Mouse (Mus musculus): ENCODE measurements around the gene Sh3bp5. TPM values are rescaled to one million over a fixed set of nuclear protein-coding genes. Genes with fewer than 3 reads are reported as not detected.
A peak's percentile ranks its signal among the peaks of the same experiment; 100 is the strongest.

The Sh3bp5 gene
- total and polyA plus RNA-seq, 3 experiments = 0.19 to 1.0 TPM; not detected in 1

DNA sequence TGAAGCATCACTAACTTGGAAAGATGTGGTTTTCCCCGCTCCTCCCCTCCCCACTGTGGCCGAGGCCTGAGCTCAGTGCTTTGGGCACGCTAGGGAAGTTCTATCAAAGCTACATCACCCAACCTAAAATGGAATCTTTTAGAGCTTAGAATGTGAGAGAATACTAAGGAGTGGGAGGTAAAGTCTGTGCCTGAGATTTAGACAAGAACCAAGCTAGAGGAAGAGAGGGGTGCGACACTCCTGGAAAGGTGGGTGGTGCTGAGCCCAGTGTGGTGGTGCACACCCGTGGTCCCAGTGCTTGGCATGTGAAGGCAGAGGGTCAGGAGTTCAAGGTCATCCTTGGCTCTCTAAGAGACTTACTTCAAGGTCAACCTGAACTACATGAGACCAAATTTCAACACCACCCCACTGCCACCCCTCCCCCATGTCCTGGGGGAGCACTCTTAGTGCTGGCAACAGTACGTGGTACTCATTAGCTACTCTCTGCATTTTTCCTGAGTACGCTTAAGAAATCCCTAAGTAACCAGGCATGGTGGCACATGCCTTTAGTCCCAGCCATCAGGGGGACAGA lies 40.2 kb downstream of the Sh3bp5 start:
- Histone ChIP-seq H3K27me3 (ENCODE audit: control insufficient read depth in 1 of 2, insufficient read depth in 2 of 2, low read length in 2 of 2) (no peaks in the 10 kb centered on the region), H3K4me1 (ENCODE audit: control insufficient read depth in 1 of 2, insufficient read depth in 2 of 2, low read length in 2 of 2) (peaks cover under 1 to 2% of the 10 kb centered on the region in 2 experiments; a peak in 3 of 4 replicates), H3K79me2 (ENCODE audit: control insufficient read depth, insufficient read depth, low read length, poor library complexity) (no peaks in the 10 kb centered on the region)

DNA sequence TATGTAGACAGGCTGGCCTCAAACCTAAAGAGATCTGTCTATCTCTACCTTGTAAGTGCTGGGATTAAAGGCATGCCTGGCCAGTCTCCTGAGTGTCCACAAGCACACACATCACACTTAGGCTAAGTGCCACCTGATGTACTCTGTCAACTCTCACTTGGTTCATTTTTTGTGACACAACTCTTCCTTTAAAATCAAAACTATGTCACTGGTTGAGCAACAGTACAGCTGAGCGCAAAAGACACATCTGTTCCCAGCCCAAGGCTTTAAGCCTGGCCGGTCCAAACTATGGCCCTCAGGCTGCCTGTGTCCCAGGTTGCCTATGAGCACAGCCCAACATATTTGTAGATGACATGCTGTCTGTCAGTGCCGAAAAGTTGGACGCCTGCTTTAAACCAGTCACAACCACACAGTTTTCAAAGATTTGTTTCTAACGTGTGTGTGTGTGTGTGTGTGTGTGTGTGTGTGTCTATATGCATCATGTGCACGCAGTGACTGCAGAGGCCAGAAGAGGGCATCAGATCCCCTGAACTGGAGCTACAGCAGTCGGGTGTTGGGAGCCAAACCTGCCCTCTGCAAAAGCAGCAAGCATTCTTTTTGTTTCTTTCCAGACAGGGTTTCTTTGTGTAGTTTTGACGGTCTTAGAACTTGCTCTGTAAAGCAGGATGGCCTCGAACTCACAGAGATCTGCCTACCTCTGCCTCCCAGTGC lies 40.9 kb downstream of the Sh3bp5 start:
- Histone ChIP-seq H3K27ac (ENCODE audit: control insufficient read depth, low read depth, low read length) (no peak overlapping the region), H3K9me3 (replicated peaks; ENCODE audit: insufficient read depth, low read length) (no peaks in the 10 kb centered on the region), H3K9ac (ENCODE audit: control insufficient read depth, low read depth, low read length, poor library complexity, severe bottlenecking) (no peak overlapping the region), H3K4me1 (ENCODE audit: control insufficient read depth in 1 of 2, insufficient read depth in 2 of 2, low read length in 2 of 2) (no peaks in the 10 kb centered on the region), H3K79me2 (ENCODE audit: control insufficient read depth, insufficient read depth, low read length, poor library complexity) (no peaks in the 10 kb centered on the region), H3K27me3 (ENCODE audit: control insufficient read depth in 1 of 2, insufficient read depth in 2 of 2, low read length in 2 of 2) (no peaks in the 10 kb centered on the region), H3K4me3 (ENCODE audit: control insufficient read depth in 1 of 2, insufficient read depth in 1 of 2, low read depth in 2 of 2, low read length in 2 of 2) (no peak overlapping the region), H3K36me3 (ENCODE audit: control insufficient read depth in 1 of 2, insufficient read depth in 2 of 2, low read length in 2 of 2) (no peaks in the 10 kb centered on the region)
- DNase-seq (ENCODE audit: low read depth, low spot score) = no peak
- TF ChIP-seq CTCF (IDR thresholded peaks at IDR 0.05 in 2 of 3, conservative IDR thresholded peaks at IDR 0.05 in 1 of 3; ENCODE audit: control insufficient read depth in 1 of 3, insufficient read depth in 1 of 3, low read depth in 2 of 3, low read length in 3 of 3, poor library complexity in 1 of 3, severe bottlenecking in 1 of 3) (peak in 2 of 3 experiments; percentile 22 to 39; a peak in 3 of 6 replicates), SIN3A (IDR thresholded peaks at IDR 0.05; ENCODE audit: low read length) (no peak), SMC3 (IDR thresholded peaks at IDR 0.05; ENCODE audit: low read depth, low read length) (peak; percentile 26; the same call in 1 of the 2 replicates)

More for the DNA sequence above, 40.2 kb downstream of the Sh3bp5 start:
- Histone ChIP-seq H3K4me3 (ENCODE audit: control insufficient read depth in 1 of 2, insufficient read depth in 1 of 2, low read depth in 2 of 2, low read length in 2 of 2) (no peak overlapping the region), H3K9me3 (replicated peaks; ENCODE audit: insufficient read depth, low read length) (no peaks in the 10 kb centered on the region), H3K36me3 (ENCODE audit: control insufficient read depth in 1 of 2, insufficient read depth in 2 of 2, low read length in 2 of 2) (no peaks in the 10 kb centered on the region), H3K9ac (ENCODE audit: control insufficient read depth, low read depth, low read length, poor library complexity, severe bottlenecking) (no peak overlapping the region), H3K27ac (ENCODE audit: control insufficient read depth, low read depth, low read length) (no peak overlapping the region)
- TF ChIP-seq MEF2A (IDR thresholded peaks at IDR 0.05; ENCODE audit: extremely low read depth, insufficient replicate concordance, low read depth, low read length, poor library complexity, severe bottlenecking) = no peak
- TF ChIP-seq USF1 (IDR thresholded peaks at IDR 0.05; ENCODE audit: low read depth, low read length) = no peak
- TF ChIP-seq ETS1 (IDR thresholded peaks at IDR 0.05; ENCODE audit: low read depth, low read length) = no peak
- TF ChIP-seq EP300 (IDR thresholded peaks at IDR 0.05; ENCODE audit: low read depth in 1 of 2, low read length in 2 of 2) = no peak
- TF ChIP-seq TCF12 (IDR thresholded peaks at IDR 0.05; ENCODE audit: low read depth, low read length) = no peak
- no peak for TF ChIP-seq HCFC1 (IDR thresholded peaks at IDR 0.05; ENCODE audit: low read depth, low read length)
- TF ChIP-seq E2F4 (IDR thresholded peaks at IDR 0.05; ENCODE audit: borderline replicate concordance, low read depth, low read length) = no peak
- TF ChIP-seq TAL1 (IDR thresholded peaks at IDR 0.05; ENCODE audit: low read length) = no peak
- TF ChIP-seq POLR2AphosphoS5 (IDR thresholded peaks at IDR 0.05; ENCODE audit: borderline replicate concordance, low read depth, low read length) = no peak
- no peak for TF ChIP-seq NRF1 (IDR thresholded peaks at IDR 0.05; ENCODE audit: insufficient read depth, low read depth, low read length, poor library complexity, severe bottlenecking)
- TF ChIP-seq SIN3A (IDR thresholded peaks at IDR 0.05; ENCODE audit: low read length) = no peak
- TF ChIP-seq POLR2AphosphoS2 (IDR thresholded peaks at IDR 0.05; ENCODE audit: low read length) = no peak
- DNase-seq (ENCODE audit: low read depth, low spot score) = no peak

All from MEL (cell line).